Mouse (Mus musculus) megakaryocyte, embryonic 14.5 days (primary cell): ENCODE measurements around the gene Dph3. TPM values are rescaled to one million over a fixed set of nuclear protein-coding genes. Genes with fewer than 3 reads are reported as not detected.
A peak's percentile ranks its signal among the peaks of the same experiment; 100 is the strongest.

Experiments used
- H3K27me3 ChIP-seq: replicated peaks from 2 replicates; pipeline ENCODE3; 2012; ENCODE audit warnings: inconsistent platforms
- H3K36me3 ChIP-seq: replicated peaks from 2 replicates; pipeline ENCODE3; 2012; ENCODE audit warnings: low read length, inconsistent platforms, mixed read lengths
- H3K4me1 ChIP-seq: 2 replicates; pipeline ENCODE4 v1.6.1; 2012; ENCODE audit warnings: inconsistent platforms
- H3K4me3 ChIP-seq: replicated peaks from 2 replicates; pipeline ENCODE3; 2012; ENCODE audit warnings: moderate library complexity, mild to moderate bottlenecking, inconsistent platforms
- H3K9me3 ChIP-seq: 2 replicates; pipeline ENCODE4 v1.6.1; 2012; ENCODE audit warnings: inconsistent platforms
- FLI1 ChIP-seq: IDR thresholded peaks from 2 replicates; pipeline ENCODE4 v1.6.1; 2012; ENCODE audit warnings: low read length, inconsistent platforms, mixed read lengths
- GATA1 ChIP-seq: IDR thresholded peaks from 3 replicates; pipeline ENCODE4 v1.6.1; 2012; ENCODE audit warnings: mixed read lengths, low read length, inconsistent platforms, borderline replicate concordance
- polyA plus RNA-seq: library from polyadenylated mRNA; stranded (reverse); fragments of >175 nt; gene quantifications from 2 replicates; pipeline ENCODE4 v1.2.3, GENCODE M21; 2012; ENCODE audit warnings: low replicate concordance; ENCODE audit not compliant: insufficient read depth

Gene Dph3
- polyA plus RNA-seq, 1 experiment, result 27.8 TPM

DNA sequence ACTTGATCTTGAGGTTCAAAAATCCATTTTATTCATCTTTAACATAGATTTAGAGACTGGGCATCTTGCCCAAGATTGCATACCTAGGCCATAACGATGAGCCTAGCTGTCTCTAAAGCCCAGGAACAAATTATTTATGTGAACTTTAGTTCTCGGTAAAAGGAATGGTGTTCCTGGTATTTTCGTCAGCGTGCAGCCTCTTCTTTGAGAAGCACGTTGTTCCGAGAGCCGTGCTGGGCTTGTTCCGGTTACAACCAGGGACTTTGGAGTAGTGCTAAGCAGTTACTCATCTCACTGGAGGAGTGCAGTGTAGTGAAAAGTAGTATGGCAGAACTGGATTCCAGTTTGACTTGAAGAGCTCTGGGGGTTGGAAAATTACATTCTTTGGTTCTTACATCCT, 697 bp upstream of the Dph3 start:
- no peaks in the 10 kb centered on the region for H3K9me3 ChIP-seq
- peaks cover 49% of the 10 kb centered on the region for H3K4me1 ChIP-seq
- H3K27me3 ChIP-seq, result no peaks in the 10 kb centered on the region
- peaks cover 43% of the 10 kb centered on the region for H3K36me3 ChIP-seq
- H3K4me3 ChIP-seq, result peak overlapping the region; percentile 96
- TF ChIP-seq GATA1 (no peak), FLI1 (no peak)

DNA sequence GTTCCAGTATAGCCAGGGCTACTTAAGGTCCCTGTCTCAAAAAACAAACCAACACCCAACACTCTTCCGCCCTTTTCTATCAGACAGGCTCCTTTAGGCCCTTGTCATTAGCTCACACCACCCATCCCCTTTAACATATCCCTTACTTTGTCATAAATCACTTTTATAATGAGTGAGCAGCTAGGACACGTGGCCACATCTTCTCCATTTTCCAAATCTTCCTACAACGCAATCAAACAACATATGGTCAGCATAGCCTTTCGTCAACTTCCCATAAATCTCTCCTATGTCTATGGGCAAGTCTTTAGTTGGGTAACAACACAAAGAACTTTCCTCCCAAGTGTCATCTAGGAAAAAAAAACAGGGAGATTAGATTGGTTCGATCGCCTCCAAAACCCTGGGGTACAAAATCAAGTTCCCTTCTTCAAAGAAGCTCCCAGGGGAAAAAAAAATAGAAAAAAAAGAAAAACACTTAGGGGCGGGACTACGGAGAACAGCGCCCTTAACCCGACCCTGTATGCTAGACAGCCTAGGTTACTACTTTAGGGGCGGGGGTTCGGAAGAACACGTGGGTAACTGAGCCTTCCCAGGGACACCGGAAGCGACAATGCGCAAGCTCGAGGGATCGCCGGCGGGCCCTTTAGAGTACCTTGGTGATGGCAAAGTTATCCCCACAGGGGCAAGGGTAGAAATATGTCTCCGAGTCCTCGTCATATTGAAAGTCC, 606 bp downstream of the Dph3 start, which contains the start of gene Oxnad1:
Gene Oxnad1 (plus strand): TSS at position 614 of the 725 bp plus-strand sequence.
- Histone ChIP-seq H3K4me3 (peak within 1 kb of the TSS; percentile 96), H3K4me1 (peaks cover 39% of the 10 kb centered on the region), H3K36me3 (peaks cover 44% of the 10 kb centered on the region), H3K9me3 (no peaks in the 10 kb centered on the region), H3K27me3 (no peaks in the 10 kb centered on the region)
- no peak for TF ChIP-seq FLI1
- no peak for TF ChIP-seq GATA1

DNA sequence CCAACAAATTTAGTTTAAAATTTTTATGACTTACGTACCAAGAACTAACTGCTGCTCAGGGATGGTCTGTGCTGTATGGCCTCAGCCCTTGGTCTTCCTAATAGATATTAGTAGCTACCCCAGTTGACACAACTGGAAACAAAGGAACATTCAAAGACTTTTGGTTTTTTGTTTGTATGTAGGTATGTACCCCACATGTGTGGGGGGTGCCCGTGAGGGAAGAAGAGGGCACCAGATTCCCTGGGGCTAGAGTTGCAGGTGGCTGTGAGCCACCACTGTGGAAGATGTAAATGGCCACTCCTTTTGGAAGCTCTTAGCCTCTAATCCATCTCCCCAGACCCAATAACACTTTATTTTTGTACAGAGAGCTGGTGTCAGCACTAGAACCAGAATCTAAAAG, 2.1 kb downstream of the Dph3 start:
- no peak for TF ChIP-seq GATA1
- no peak for TF ChIP-seq FLI1
- Histone ChIP-seq H3K9me3 (no peaks in the 10 kb centered on the region), H3K36me3 (peaks cover 40% of the 10 kb centered on the region), H3K4me1 (peaks cover 24% of the 10 kb centered on the region), H3K4me3 (no peak overlapping the region), H3K27me3 (no peaks in the 10 kb centered on the region)

- Histone ChIP-seq H3K4me3 (no peak overlapping the region), H3K27me3 (no peaks in the 10 kb centered on the region), H3K4me1 (peaks cover 23% of the 10 kb centered on the region), H3K36me3 (peaks cover 39% of the 10 kb centered on the region), H3K9me3 (no peaks in the 10 kb centered on the region)
- TF ChIP-seq FLI1, result no peak
- TF ChIP-seq GATA1, result no peak
Observed at GRCm38 (mm10) chr14:32082891-32083290, 2.6 kb downstream of the Dph3 start.

GRCm38 (mm10) chr14:32081026-32081425, 4.5 kb downstream of the Dph3 start:
- peaks cover 24% of the 10 kb centered on the region for H3K4me1 ChIP-seq
- no peaks in the 10 kb centered on the region for H3K27me3 ChIP-seq
- H3K36me3 ChIP-seq, result peaks cover 39% of the 10 kb centered on the region
- H3K4me3 ChIP-seq, result no peak overlapping the region
- TF ChIP-seq FLI1, result no peak
- TF ChIP-seq GATA1, result no peak
- H3K9me3 ChIP-seq, result no peaks in the 10 kb centered on the region

DNA sequence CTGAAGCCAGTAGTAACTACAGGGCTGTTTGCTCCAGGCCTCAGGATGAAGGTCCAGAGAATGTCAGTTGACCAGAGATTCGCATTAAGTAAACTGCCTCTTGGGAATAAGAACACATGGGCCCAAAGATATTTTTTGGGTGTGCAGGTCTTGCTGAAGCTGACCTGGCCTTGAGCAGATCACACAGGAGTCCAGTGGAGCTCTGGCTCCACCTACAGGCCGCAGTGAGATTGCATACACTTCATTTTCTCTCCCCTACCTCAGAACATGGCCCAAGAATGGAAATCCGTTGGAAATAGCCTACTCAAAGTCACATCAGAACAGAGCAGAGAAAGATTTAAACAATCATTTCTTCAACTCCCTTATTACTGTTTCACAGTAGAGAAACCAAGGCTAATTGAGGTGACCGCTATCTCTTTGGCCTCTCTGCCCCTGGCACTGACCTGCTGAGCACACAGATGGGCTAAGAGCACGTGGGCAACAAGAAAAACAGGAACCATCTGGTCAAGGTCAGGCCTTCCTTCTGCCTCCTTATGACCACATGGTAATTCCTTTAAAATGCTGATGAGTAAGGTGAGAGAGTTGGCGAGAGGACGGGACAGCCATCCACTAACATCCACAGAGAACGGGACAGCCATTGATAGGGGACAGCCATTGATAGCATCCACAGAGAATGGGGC, 8.5 kb downstream of the Dph3 start:
- Histone ChIP-seq H3K27me3 (peaks cover 2% of the 10 kb centered on the region), H3K36me3 (peaks cover 23% of the 10 kb centered on the region), H3K9me3 (no peaks in the 10 kb centered on the region), H3K4me1 (peaks cover 43% of the 10 kb centered on the region), H3K4me3 (no peak overlapping the region)
- TF ChIP-seq GATA1 (no peak), FLI1 (no peak)

DNA sequence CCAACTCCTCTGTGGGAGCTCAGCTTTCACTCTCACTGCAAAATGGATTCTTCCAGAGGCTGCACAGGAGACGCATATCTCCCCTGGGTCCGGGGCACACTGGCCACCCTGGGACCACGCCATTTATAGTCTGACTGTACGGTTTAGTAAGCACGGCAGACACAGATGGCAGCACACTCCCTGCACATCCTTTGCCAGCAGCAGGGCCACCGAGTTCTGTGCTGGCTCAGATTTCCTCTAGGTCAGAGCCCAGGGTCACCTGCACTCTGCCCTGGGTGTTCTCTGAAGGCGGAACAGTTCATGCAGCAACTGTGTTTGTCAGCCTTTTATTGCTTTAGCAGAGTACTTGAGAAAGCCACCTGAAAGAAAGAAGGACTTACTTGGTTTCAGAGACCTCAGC, 11.6 kb downstream of the Dph3 start:
- peaks cover 4% of the 10 kb centered on the region for H3K27me3 ChIP-seq
- H3K9me3 ChIP-seq, result peaks cover 15% of the 10 kb centered on the region
- no peak for TF ChIP-seq GATA1
- no peak for TF ChIP-seq FLI1
- H3K4me1 ChIP-seq, result peaks cover 43% of the 10 kb centered on the region
- no peaks in the 10 kb centered on the region for H3K36me3 ChIP-seq
- H3K4me3 ChIP-seq, result peak overlapping the region; percentile 59

DNA sequence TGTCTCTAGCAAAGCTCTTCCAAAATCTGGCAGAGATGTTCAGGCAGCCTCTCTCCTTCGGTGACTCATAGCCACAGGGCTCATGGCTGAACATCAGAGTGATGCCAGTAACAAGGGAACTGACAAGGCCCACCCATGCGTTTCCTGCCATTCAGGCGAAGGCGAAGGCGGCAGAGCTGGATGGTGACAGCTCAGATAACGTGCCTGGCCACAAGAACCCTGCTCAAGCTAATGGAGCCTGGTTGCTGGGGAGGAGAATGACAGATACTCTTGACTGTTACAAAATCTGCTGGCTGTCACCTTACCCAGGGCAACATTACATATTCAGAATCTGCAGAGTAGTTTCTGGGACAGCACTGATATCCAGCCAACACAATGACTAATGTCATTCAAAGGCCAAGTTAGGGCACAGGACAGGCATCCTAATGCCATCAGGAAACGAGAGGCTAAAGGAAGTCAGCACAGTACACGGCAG, 12.3 kb downstream of the Dph3 start:
- Histone ChIP-seq H3K36me3 (no peaks in the 10 kb centered on the region), H3K4me1 (peaks cover 43% of the 10 kb centered on the region), H3K9me3 (peaks cover 21% of the 10 kb centered on the region), H3K27me3 (peaks cover 10% of the 10 kb centered on the region), H3K4me3 (peak overlapping the region; percentile 78)
- TF ChIP-seq GATA1, result no peak; the same call in 2 of the 3 replicates
- no peak for TF ChIP-seq FLI1

- peaks cover 25% of the 10 kb centered on the region for H3K9me3 ChIP-seq
- H3K27me3 ChIP-seq, result peaks cover 12% of the 10 kb centered on the region
- H3K4me3 ChIP-seq, result peak overlapping the region; percentile 78
- H3K4me1 ChIP-seq, result peaks cover 43% of the 10 kb centered on the region
- no peaks in the 10 kb centered on the region for H3K36me3 ChIP-seq
- no peak for TF ChIP-seq GATA1
- no peak for TF ChIP-seq FLI1
Observed at GRCm38 (mm10) chr14:32072807-32073206, 12.7 kb downstream of the Dph3 start.

DNA sequence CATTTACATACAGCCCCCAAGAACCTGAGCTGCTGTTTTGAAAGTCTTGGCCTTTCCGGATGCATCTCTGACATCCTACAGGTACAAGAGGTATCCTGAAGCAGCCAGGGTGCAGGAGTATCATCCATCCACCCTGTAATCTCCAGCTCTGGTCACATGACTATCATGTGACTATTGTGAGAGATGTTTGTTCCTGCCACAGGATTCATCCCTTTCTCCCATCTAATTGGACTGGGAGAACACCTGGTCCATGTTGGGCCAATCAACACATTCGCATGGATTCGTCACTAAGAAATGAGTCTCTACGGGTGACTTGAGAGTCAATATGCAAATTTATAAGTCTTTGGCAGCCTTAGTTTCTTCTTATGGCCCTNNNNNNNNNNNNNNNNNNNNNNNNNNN, 24.1 kb downstream of the Dph3 start:
- TF ChIP-seq GATA1, result no peak
- TF ChIP-seq FLI1, result no peak
- H3K4me3 ChIP-seq, result no peak overlapping the region
- peaks cover 31% of the 10 kb centered on the region for H3K27me3 ChIP-seq
- H3K9me3 ChIP-seq, result peaks cover 28% of the 10 kb centered on the region
- peaks cover 4% of the 10 kb centered on the region for H3K4me1 ChIP-seq
- no peaks in the 10 kb centered on the region for H3K36me3 ChIP-seq
